Mouse (Mus musculus) brain, embryonic 14.5 days (tissue): ENCODE data around the gene Gm20715.

Experiments
- CTCF ChIP-seq: fragments of 200-500 bp; IDR thresholded peaks from 2 replicates; pipeline ENCODE4 v1.5.1; 2012; ENCODE audit warnings: inconsistent platforms, mild to moderate bottlenecking, moderate library complexity, borderline replicate concordance; ENCODE audit not compliant: insufficient read depth, insufficient read length; ENCODE audit errors: extremely low read depth
- POLR2A ChIP-seq: fragments of 200-500 bp; IDR thresholded peaks from 2 replicates; pipeline ENCODE4 v1.6.1; 2012; ENCODE audit warnings: mild to moderate bottlenecking, inconsistent platforms, borderline replicate concordance; ENCODE audit not compliant: poor library complexity, insufficient read depth, insufficient read length, severe bottlenecking; ENCODE audit errors: extremely low read depth

GRCm38 (mm10) chr7:6414626-6415441, 4.8 kb downstream of the Gm20715 start:
- TF ChIP-seq POLR2A (no peak), CTCF (no peak)
